ENCODE assay signal across 8 mouse cellular contexts in the genomic region with DNA sequence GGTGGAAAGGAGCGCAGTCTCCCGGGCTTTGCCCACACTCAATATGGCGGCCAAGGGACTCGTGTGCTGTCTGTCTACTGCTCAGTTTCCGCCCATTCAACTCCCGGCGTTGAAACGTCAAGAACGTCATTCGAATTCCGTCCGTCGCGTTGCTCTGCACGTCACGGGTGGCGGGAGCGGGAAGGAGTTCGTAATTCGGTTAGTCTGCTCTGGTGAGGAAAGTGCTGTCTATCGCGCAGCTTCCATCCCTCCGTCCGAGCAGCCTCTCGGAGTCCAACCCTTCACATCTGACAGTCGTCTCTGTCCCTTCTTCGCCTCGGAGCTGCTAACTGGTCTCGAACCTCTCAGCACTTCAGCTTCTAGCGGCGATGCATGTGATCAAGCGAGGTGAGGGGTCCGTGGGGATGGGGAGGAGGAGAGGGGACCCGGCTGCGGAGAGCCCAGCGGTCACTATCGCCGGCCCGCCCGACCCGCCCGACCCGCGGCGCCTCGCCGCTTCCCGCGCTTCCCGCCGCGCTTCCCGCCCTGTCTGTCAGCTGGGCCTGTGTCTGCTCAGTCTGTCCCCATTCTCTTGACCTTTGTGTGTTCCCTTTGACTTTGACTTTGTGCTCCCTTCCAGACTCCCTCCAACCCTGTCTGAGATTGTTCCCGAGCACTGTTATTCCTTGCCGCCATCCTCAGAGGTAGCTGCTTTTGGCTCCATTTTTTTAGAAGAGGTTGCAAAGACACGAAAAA. TPM values are rescaled to one million over a fixed set of nuclear protein-coding genes. Genes with fewer than 3 reads are reported as not detected.
DNase-seq lines count a peak whose midpoint lies in the region; ATAC-seq lines count a peak whose summit lies in the region.

Rrm1 (plus strand) TSS at position 39 of the 735 bp plus-strand sequence.

- H3K27me3 ChIP-seq in heart, embryonic 14.5 days (ENCODE audit: control insufficient read depth, insufficient read depth, low read length) = no peaks in the 10 kb centered on the region
- H3K27me3 ChIP-seq in liver, embryonic 13.5 days = no peaks in the 10 kb centered on the region
- H3K27me3 ChIP-seq in stomach, embryonic 16.5 days (ENCODE audit: control insufficient read depth, insufficient read depth, low read length) = no peaks in the 10 kb centered on the region

- peak within 1 kb of the TSS; percentile 71 to 98 for H3K4me3 ChIP-seq in heart, embryonic 14.5 days (ENCODE audit: control insufficient read depth in 1 of 2, insufficient read depth in 1 of 2, low read depth in 1 of 2, low read length in 2 of 2)
- H3K4me3 ChIP-seq in liver, embryonic 13.5 days (replicated peaks) = peak within 1 kb of the TSS; percentile 86
- peak within 1 kb of the TSS; percentile 90 for H3K4me3 ChIP-seq in stomach, embryonic 16.5 days (replicated peaks; ENCODE audit: low read length)

- peak within 1 kb of the TSS; percentile 85 for H3K9ac ChIP-seq in heart, embryonic 14.5 days (ENCODE audit: low read length)
- peak within 1 kb of the TSS; percentile 96 for H3K9ac ChIP-seq in liver, embryonic 13.5 days
- peak within 1 kb of the TSS; percentile 92 for H3K9ac ChIP-seq in stomach, embryonic 16.5 days (ENCODE audit: low read length)

- no peaks in the 10 kb centered on the region for H3K9me3 ChIP-seq in heart, embryonic 14.5 days (ENCODE audit: control insufficient read depth, low read length)
- no peaks in the 10 kb centered on the region for H3K9me3 ChIP-seq in liver, embryonic 13.5 days (replicated peaks)
- H3K9me3 ChIP-seq in stomach, embryonic 16.5 days (replicated peaks; ENCODE audit: control insufficient read depth, low read length) = no peaks in the 10 kb centered on the region

- WGBS in heart, embryonic 14.5 days = under 1% methylated on average over 42 of the region's 56 CpGs
- WGBS in liver, embryonic 13.5 days (ENCODE audit: insufficient replicate concordance) = under 1% methylated on average over 56 of the region's 56 CpGs
- WGBS in stomach, embryonic 16.5 days = under 1% methylated on average over 54 of the region's 56 CpGs

- peak within 1 kb of the TSS; percentile 65 for H3K4me2 ChIP-seq in heart, embryonic 14.5 days (ENCODE audit: low read length)
- peak within 1 kb of the TSS; percentile 92 for H3K4me2 ChIP-seq in liver, embryonic 13.5 days
- peak within 1 kb of the TSS; percentile 81 for H3K4me2 ChIP-seq in stomach, embryonic 16.5 days (ENCODE audit: low read depth, low read length)

- H3K27ac ChIP-seq in heart, embryonic 14.5 days (replicated peaks in 1 of 2; ENCODE audit: control insufficient read depth in 1 of 2, insufficient read depth in 1 of 2, low read depth in 2 of 2, low read length in 2 of 2) = peak within 1 kb of the TSS; percentile 85 to 95
- H3K27ac ChIP-seq in liver, embryonic 13.5 days = peak within 1 kb of the TSS; percentile 94
- H3K27ac ChIP-seq in stomach, embryonic 16.5 days (ENCODE audit: low read length) = peak within 1 kb of the TSS; percentile 86

- H3K4me1 ChIP-seq in heart, embryonic 14.5 days (ENCODE audit: control insufficient read depth in 2 of 2, insufficient read depth in 2 of 2, low read length in 2 of 2) = peaks cover 0 to 17% of the 10 kb centered on the region in 2 experiments; a peak in 2 of 4 replicates
- H3K4me1 ChIP-seq in liver, embryonic 13.5 days (replicated peaks) = peaks cover 29% of the 10 kb centered on the region
- peaks cover 11% of the 10 kb centered on the region for H3K4me1 ChIP-seq in stomach, embryonic 16.5 days (ENCODE audit: control insufficient read depth, insufficient read depth, low read length)

- peak; percentile 90 for DNase-seq in c-Kit-negative CD71-positive TER-119-positive erythroid progenitor cells, embryonic 14.5 days (ENCODE audit: low read depth, low spot score)
- peak; percentile 98 for DNase-seq in fibroblast of lung, adult 2 months (ENCODE audit: low read depth)
- peak; percentile 95 for DNase-seq in kidney, postnatal 14 days
- DNase-seq in liver, embryonic 13.5 days = peak; percentile 93
- peak; percentile 97 for DNase-seq in neural tube, embryonic 10.5 days (ENCODE audit: extremely low spot score, low spot score)

- peaks cover 25% of the 10 kb centered on the region for H3K36me3 ChIP-seq in heart, embryonic 14.5 days (ENCODE audit: control insufficient read depth, insufficient read depth, low read length)
- H3K36me3 ChIP-seq in liver, embryonic 13.5 days = peaks cover 28% of the 10 kb centered on the region
- peaks cover 4% of the 10 kb centered on the region for H3K36me3 ChIP-seq in stomach, embryonic 16.5 days (ENCODE audit: control insufficient read depth, insufficient read depth, low read length)

- ATAC-seq in CD4-positive, CD25-positive, alpha-beta regulatory T cell, adult 4 months = peak; percentile 99
- peak; percentile 95 for ATAC-seq in heart, embryonic 14.5 days (ENCODE audit: insufficient number of reproducible peaks, insufficient read depth, low FRiP score, low read depth)
- ATAC-seq in liver, embryonic 13.5 days (ENCODE audit: low read depth) = peak; percentile 90
- peak; percentile 99 for ATAC-seq in stomach, embryonic 16.5 days (ENCODE audit: insufficient read depth, low FRiP score)

RNA-seq across cellular contexts. Expression of gene Rrm1, which starts in this region (rescaled TPM):
- 10 to 100 TPM; 48.5 to 59.7 TPM for polyA plus RNA-seq in CD4-positive, CD25-positive, alpha-beta regulatory T cell, adult 4 months (2017; shearing (Covaris generic))
- polyA plus RNA-seq in heart, embryonic 14.5 days (2014; fragmentation: Nextera tagmentation; extraction: Ambion mirVana) = 119 TPM in 2 replicates
- 223 and 242 TPM in 2 replicates for polyA plus RNA-seq in liver, embryonic 13.5 days (2015; fragmentation: Nextera tagmentation; extraction: Ambion mirVana)
- polyA plus RNA-seq in stomach, embryonic 16.5 days (2015; fragmentation: Nextera tagmentation; extraction: Ambion mirVana) = 131 and 137 TPM in 2 replicates

Comparison
In these comparisons a context has a peak if more than half of its experiments do, and no peak if none do; other contexts are left out.
1. Peak in every context shown above with its lines: DNase-seq, ATAC-seq, H3K4me3 ChIP-seq and H3K27ac ChIP-seq.